Mouse (Mus musculus): ENCODE data around the gene Unc13a.

GRCm38 (mm10) chr8:71619786-71620185 lies 51.8 kb downstream of the Unc13a start:
- TF ChIP-seq CTCF (IDR thresholded peaks at IDR 0.05; ENCODE audit: control insufficient read depth, insufficient read depth, low read length) (no peak), POLR2A (IDR thresholded peaks at IDR 0.05; ENCODE audit: borderline replicate concordance, control insufficient read depth, low read depth, low read length) (no peak)
